Mouse (Mus musculus) olfactory bulb, adult 2 months (tissue): ENCODE measurements around the gene Acaca.

Source experiments
- CTCF ChIP-seq: fragments of 200-500 bp; IDR thresholded peaks from 2 replicates; pipeline ENCODE4 v1.5.1; 2012; ENCODE audit warnings: low read depth, mild to moderate bottlenecking, low read length, moderate library complexity; ENCODE audit not compliant: insufficient read depth
- POLR2A ChIP-seq: fragments of 200-500 bp; IDR thresholded peaks from 2 replicates; pipeline ENCODE4 v1.6.1; 2012; ENCODE audit warnings: mild to moderate bottlenecking, low read depth, low read length, moderate library complexity; ENCODE audit not compliant: insufficient read depth

DNA sequence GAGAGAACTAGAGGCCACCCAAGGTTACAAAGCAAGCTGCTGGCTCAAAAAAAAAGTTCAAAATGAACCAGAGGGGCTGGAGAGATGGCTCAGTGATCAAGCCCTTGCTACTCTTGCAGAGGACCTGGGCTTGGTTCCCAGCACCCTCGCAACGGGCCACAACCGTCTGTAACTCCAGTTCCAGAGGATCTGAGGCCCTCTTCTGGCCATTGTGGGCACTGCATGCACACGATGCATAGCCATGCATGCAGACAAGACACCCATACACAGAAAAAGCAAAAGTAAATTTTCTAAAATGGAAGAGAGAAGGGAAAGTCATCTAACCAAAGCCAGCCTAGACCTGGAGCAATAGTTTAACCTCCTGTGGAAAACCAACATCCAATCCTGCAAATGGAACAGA, 277.3 kb downstream of the Acaca start:
- TF ChIP-seq CTCF (no peak), POLR2A (no peak)
